Mouse (Mus musculus) lung, postnatal 0 days (tissue): Measurements from ENCODE around the gene Pard3b. TPM values are rescaled to one million over a fixed set of nuclear protein-coding genes. Genes with fewer than 3 reads are reported as not detected.

Source experiments
- ATAC-seq: fragments of 200-750 bp; cut with Nextera tagmentation; 2 replicates; pipeline ENCODE4 v1.8.0; 2017; ENCODE audit warnings: moderate library complexity
- DNase-seq: peaks from one replicate; pipeline ENCODE4 v3.0.0-alpha.2; 2016; ENCODE audit warnings: low spot score
- H3K27ac ChIP-seq: fragments of 300-500 bp; sonication (generic); 2 replicates; pipeline ENCODE4 v1.5.1; 2014; ENCODE audit warnings: antibody characterized with exemption, mild to moderate bottlenecking, low read length, mixed read lengths
- H3K27me3 ChIP-seq: fragments of 300-500 bp; sonication (generic); replicated peaks from 2 replicates; pipeline ENCODE4 v1.6.1; 2014; ENCODE audit warnings: low read length, mixed read lengths; ENCODE audit not compliant: insufficient read depth
- H3K36me3 ChIP-seq: fragments of 300-500 bp; sonication (generic); 2 replicates; pipeline ENCODE4 v1.6.1; 2014; ENCODE audit warnings: low read length, mixed read lengths; ENCODE audit not compliant: insufficient read depth
- H3K4me1 ChIP-seq: fragments of 300-500 bp; sonication (generic); 2 replicates; pipeline ENCODE4 v1.6.1; 2014; ENCODE audit warnings: antibody characterized with exemption, low read depth, low read length, mixed read lengths; ENCODE audit not compliant: insufficient read depth
- H3K4me2 ChIP-seq: fragments of 300-500 bp; sonication (generic); replicated peaks from 2 replicates; pipeline ENCODE4 v1.6.1; 2014; ENCODE audit warnings: low read depth, mild to moderate bottlenecking, low read length, moderate library complexity, mixed read lengths
- H3K4me3 ChIP-seq: fragments of 300-500 bp; sonication (generic); 2 replicates; pipeline ENCODE4 v1.5.1; 2014; ENCODE audit warnings: low read depth, low read length
- H3K9ac ChIP-seq: fragments of 300-500 bp; sonication (generic); replicated peaks from 2 replicates; pipeline ENCODE4 v1.6.1; 2014; ENCODE audit warnings: low read depth, mild to moderate bottlenecking
- H3K9me3 ChIP-seq: fragments of 300-500 bp; sonication (generic); 2 replicates; pipeline ENCODE4 v1.6.1; 2016; ENCODE audit warnings: low read length, mixed read lengths
- CTCF ChIP-seq: IDR thresholded peaks from 2 replicates; pipeline ENCODE4 v1.5.1; 2016; ENCODE audit warnings: antibody characterized with exemption, mild to moderate bottlenecking
- EP300 ChIP-seq: IDR thresholded peaks from 2 replicates; pipeline ENCODE4 v1.6.1; 2016; ENCODE audit warnings: antibody characterized with exemption, mild to moderate bottlenecking, control low read depth
- WGBS: fragments of 180-500 bp; shearing (Covaris S2); extraction: QIAGEN DNeasy Blood & Tissue Kit; methylation state at CpG from one replicate; pipeline ENCODE4 v1.1.7; 2014; 5-methylcytosine and 5-hydroxymethylcytosine counted together
- polyA plus RNA-seq: library from polyadenylated mRNA; unstranded; fragments of >200 nt; fragmentation: Nextera tagmentation; extraction: Ambion mirVana; gene quantifications from 2 replicates; pipeline ENCODE4 v1.2.1, GENCODE M21; 2015

Gene Pard3b
- polyA plus RNA-seq, 1 experiment from 2014 or later = 19.1 TPM

- H3K9ac ChIP-seq = no peak overlapping the region
- no peak overlapping the region for H3K4me3 ChIP-seq
- H3K4me2 ChIP-seq = no peak overlapping the region
- ATAC-seq = no peak
- WGBS = 81% methylated on average over 3 of the region's 3 CpGs
- no peak for TF ChIP-seq EP300
- no peak for TF ChIP-seq CTCF
- no peaks in the 10 kb centered on the region for H3K9me3 ChIP-seq
- no peak for DNase-seq
- H3K4me1 ChIP-seq = no peaks in the 10 kb centered on the region
- H3K27ac ChIP-seq = no peak overlapping the region
- H3K36me3 ChIP-seq = no peaks in the 10 kb centered on the region
- H3K27me3 ChIP-seq = no peaks in the 10 kb centered on the region
These were observed 359.1 kb downstream of the Pard3b start for GRCm38 (mm10) chr1:61997711-61998110.

DNA sequence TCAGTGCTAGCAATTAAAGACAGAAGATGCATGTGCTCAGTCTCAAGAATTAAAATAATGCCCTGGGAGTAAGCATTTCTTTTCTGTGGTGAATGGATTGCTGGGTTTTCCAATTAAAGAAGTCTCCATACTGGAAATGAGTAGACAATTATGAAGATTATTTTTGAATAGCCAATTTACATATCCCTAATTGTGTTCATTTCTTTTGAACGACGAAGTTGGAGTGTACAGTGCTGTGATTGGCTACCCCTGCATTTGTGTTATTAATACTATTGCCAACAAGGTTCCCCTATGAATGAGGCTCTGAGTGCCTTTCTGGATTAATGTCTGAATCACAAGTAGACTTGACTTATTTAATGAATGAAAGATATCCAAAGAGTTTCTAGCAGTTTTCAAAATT, 370.2 kb downstream of the Pard3b start:
- no peak for ATAC-seq
- Histone ChIP-seq H3K9me3 (no peaks in the 10 kb centered on the region), H3K4me2 (no peak overlapping the region), H3K4me1 (no peaks in the 10 kb centered on the region; the same call in 1 of the 2 replicates), H3K27ac (no peak overlapping the region), H3K36me3 (no peaks in the 10 kb centered on the region), H3K4me3 (no peak overlapping the region), H3K9ac (no peak overlapping the region), H3K27me3 (no peaks in the 10 kb centered on the region)
- WGBS = 88% methylated on average over 2 of the region's 2 CpGs
- DNase-seq = no peak
- TF ChIP-seq EP300 = no peak
- no peak for TF ChIP-seq CTCF

- no peaks in the 10 kb centered on the region; the same call in 1 of the 2 replicates for H3K4me1 ChIP-seq
- TF ChIP-seq EP300 (no peak), CTCF (no peak)
- 95% methylated on average over 4 of the region's 4 CpGs for WGBS
- H3K4me2 ChIP-seq = no peak overlapping the region
- no peak overlapping the region for H3K9ac ChIP-seq
- no peak overlapping the region for H3K27ac ChIP-seq
- no peaks in the 10 kb centered on the region for H3K9me3 ChIP-seq
- ATAC-seq = no peak
- H3K36me3 ChIP-seq = no peaks in the 10 kb centered on the region
- no peaks in the 10 kb centered on the region for H3K27me3 ChIP-seq
- DNase-seq = no peak
- H3K4me3 ChIP-seq = no peak overlapping the region
These were observed 373.1 kb downstream of the Pard3b start for GRCm38 (mm10) chr1:62011712-62012111.

DNA sequence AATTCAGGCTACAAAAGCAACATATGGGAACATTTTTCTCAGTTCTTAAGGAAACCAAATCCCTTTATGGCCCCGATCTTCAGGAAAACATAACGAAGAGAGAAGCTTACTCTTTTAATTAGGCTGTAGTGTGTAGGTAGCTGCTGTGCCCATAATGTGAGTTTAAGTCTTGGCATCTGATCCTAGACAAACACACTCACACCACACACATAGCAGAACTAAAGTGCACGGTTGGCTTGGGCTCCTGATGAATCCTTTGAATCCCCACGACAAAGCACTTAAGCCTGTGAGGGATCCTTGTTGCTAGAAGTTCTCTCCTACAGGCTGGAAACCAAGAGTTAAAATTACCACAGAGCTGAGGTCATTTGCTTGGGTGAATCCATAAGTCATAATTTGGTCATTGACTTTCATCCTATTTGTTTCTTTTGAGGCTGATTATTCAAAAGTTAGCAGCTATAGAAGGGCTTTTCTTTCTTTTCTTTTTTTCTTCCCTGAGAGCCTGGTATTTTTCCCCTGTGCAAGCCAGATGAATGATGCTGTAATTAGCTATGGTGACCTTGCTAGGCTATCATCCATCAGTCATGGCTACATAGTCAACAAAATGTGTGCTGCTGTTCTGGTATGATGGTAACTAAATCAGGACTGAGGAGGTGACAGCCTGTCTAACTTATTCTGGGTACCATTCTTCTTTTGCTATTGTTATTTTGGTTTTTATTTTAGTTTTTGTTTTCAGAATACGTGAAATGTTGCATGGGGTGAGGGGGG, 378.1 kb downstream of the Pard3b start:
- TF ChIP-seq EP300 = no peak
- TF ChIP-seq CTCF = no peak
- Histone ChIP-seq H3K27ac (no peak overlapping the region), H3K4me3 (no peak overlapping the region), H3K4me1 (no peaks in the 10 kb centered on the region), H3K9ac (no peak overlapping the region), H3K27me3 (no peaks in the 10 kb centered on the region), H3K9me3 (no peaks in the 10 kb centered on the region), H3K4me2 (no peak overlapping the region), H3K36me3 (no peaks in the 10 kb centered on the region)
- 59% methylated on average over 5 of the region's 5 CpGs for WGBS
- ATAC-seq = no peak
- DNase-seq = no peak

DNA sequence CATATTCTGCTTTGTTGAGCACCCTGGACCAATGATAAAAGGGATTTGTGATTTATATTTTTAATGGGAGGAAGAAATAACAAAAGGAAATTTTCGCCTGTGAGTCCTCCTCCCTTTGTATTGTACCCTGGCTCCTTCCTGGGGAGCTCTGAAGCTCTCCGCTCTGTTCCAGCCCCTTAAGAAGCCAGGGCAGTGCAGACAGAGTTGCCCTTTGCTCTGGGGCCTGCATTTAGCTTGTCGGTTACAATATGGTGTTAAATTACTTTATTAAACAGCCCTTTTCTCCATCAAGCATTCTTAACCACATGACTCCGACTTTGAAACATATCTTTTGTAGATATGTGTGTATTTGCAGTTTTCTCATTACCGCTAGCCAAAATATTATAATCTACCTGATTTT, 379.7 kb downstream of the Pard3b start:
- no peak for ATAC-seq
- WGBS = 57% methylated on average over 5 of the region's 5 CpGs

DNA sequence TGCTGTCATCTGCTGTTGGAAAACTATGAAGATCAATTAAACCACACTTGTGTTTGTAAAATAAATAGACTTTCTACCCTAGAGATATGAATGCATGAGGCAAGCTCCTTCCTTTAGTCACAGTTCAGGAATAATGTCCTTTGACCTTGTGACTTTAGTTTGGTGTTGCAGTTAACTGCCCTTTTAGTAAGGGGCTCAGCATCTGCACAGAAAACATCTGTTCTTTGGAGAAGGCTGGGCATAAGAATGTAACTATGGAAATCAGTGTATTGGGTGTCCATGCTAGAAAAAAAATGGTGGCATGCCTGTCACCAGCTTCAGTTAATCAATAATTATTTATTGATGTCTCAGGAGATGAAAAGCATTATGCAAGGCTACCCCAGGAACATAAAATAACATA, 381.1 kb downstream of the Pard3b start:
- Histone ChIP-seq H3K9me3 (no peaks in the 10 kb centered on the region), H3K27me3 (no peaks in the 10 kb centered on the region), H3K36me3 (no peaks in the 10 kb centered on the region), H3K27ac (no peak overlapping the region), H3K4me1 (no peaks in the 10 kb centered on the region), H3K4me3 (no peak overlapping the region), H3K4me2 (no peak overlapping the region), H3K9ac (no peak overlapping the region)
- no peak for TF ChIP-seq CTCF
- TF ChIP-seq EP300 = no peak
- DNase-seq (no peak), ATAC-seq (no peak)

More for the DNA sequence above, 379.7 kb downstream of the Pard3b start:
- H3K27me3 ChIP-seq = no peaks in the 10 kb centered on the region
- TF ChIP-seq EP300 (no peak), CTCF (no peak)
- DNase-seq = no peak
- H3K9ac ChIP-seq = no peak overlapping the region
- no peaks in the 10 kb centered on the region for H3K9me3 ChIP-seq
- no peaks in the 10 kb centered on the region for H3K36me3 ChIP-seq
- H3K4me1 ChIP-seq = no peaks in the 10 kb centered on the region
- H3K4me3 ChIP-seq = no peak overlapping the region
- H3K27ac ChIP-seq = no peak overlapping the region
- H3K4me2 ChIP-seq = no peak overlapping the region
